Mouse (Mus musculus): ENCODE data around the gene Dock2. TPM values are rescaled to one million over a fixed set of nuclear protein-coding genes. Genes with fewer than 3 reads are reported as not detected.

Dock2 gene
- total and polyA plus RNA-seq, 3 experiments, result 60.9 to 101 (median 77.9) TPM

- Histone ChIP-seq H3K79me2 (ENCODE audit: control insufficient read depth, insufficient read depth, low read length, poor library complexity) (no peaks in the 10 kb centered on the region), H3K36me3 (ENCODE audit: control insufficient read depth in 1 of 2, insufficient read depth in 2 of 2, low read length in 2 of 2) (peaks cover 11 to 19% of the 10 kb centered on the region in 2 experiments), H3K27ac (ENCODE audit: control insufficient read depth, low read depth, low read length) (peak overlapping the region; percentile 50), H3K4me1 (ENCODE audit: control insufficient read depth in 1 of 2, insufficient read depth in 2 of 2, low read length in 2 of 2) (peaks cover 9 to 15% of the 10 kb centered on the region in 2 experiments), H3K4me3 (ENCODE audit: control insufficient read depth in 1 of 2, insufficient read depth in 1 of 2, low read depth in 2 of 2, low read length in 2 of 2) (0 out of 4 replicates have a peak overlapping the region, but pooled peaks of 1 of the 2 experiments have one; percentile 1), H3K27me3 (ENCODE audit: control insufficient read depth in 1 of 2, insufficient read depth in 2 of 2, low read length in 2 of 2) (no peaks in the 10 kb centered on the region), H3K9me3 (replicated peaks; ENCODE audit: insufficient read depth, low read length) (no peaks in the 10 kb centered on the region), H3K9ac (ENCODE audit: control insufficient read depth, low read depth, low read length, poor library complexity, severe bottlenecking) (no peak overlapping the region)
- DNase-seq (ENCODE audit: low read depth, low spot score), result peak; percentile 77
- no peak for TF ChIP-seq MEF2A (IDR thresholded peaks at IDR 0.05; ENCODE audit: extremely low read depth, insufficient replicate concordance, low read depth, low read length, poor library complexity, severe bottlenecking)
- TF ChIP-seq KAT2A (conservative IDR thresholded peaks at IDR 0.05; ENCODE audit: low read depth, low read length), result no peak; the same call in 1 of the 2 replicates
- TF ChIP-seq EP300 (IDR thresholded peaks at IDR 0.05; ENCODE audit: low read depth in 1 of 2, low read length in 2 of 2), result peak; percentile 88 to 89
- peak; percentile 50; the same call in 1 of the 2 replicates for TF ChIP-seq ZKSCAN1 (IDR thresholded peaks at IDR 0.05; ENCODE audit: low read depth, low read length)
- no peak for TF ChIP-seq MAZ (IDR thresholded peaks at IDR 0.05; ENCODE audit: low read depth, low read length)
- TF ChIP-seq USF2 (IDR thresholded peaks at IDR 0.05; ENCODE audit: borderline replicate concordance in 1 of 2, insufficient read depth in 1 of 2, low read depth in 1 of 2, low read length in 2 of 2), result no peak
- TF ChIP-seq POLR2A (IDR thresholded peaks at IDR 0.05; ENCODE audit: control insufficient read depth in 1 of 2, insufficient read depth in 1 of 2, low read depth in 1 of 2, low read length in 2 of 2, poor library complexity in 1 of 2), result no peak
- peak; percentile 94 for TF ChIP-seq GATA1 (IDR thresholded peaks at IDR 0.05; ENCODE audit: low read depth, low read length)
- TF ChIP-seq ELF1 (IDR thresholded peaks at IDR 0.05; ENCODE audit: low read depth, low read length), result no peak
- TF ChIP-seq SMC3 (IDR thresholded peaks at IDR 0.05; ENCODE audit: low read depth, low read length), result peak; percentile 18; the same call in 1 of the 2 replicates
- no peak for TF ChIP-seq CHD2 (IDR thresholded peaks at IDR 0.05; ENCODE audit: low read length)
- no peak for TF ChIP-seq NELFE (IDR thresholded peaks at IDR 0.05; ENCODE audit: low read depth, low read length)
- TF ChIP-seq E2F4 (IDR thresholded peaks at IDR 0.05; ENCODE audit: borderline replicate concordance, low read depth, low read length), result no peak
- peak; percentile 50; the same call in 1 of the 2 replicates for TF ChIP-seq MAX (IDR thresholded peaks at IDR 0.05; ENCODE audit: low read length)
- no peak for TF ChIP-seq UBTF (IDR thresholded peaks at IDR 0.05; ENCODE audit: borderline replicate concordance, insufficient read depth, low read depth, low read length)
- TF ChIP-seq MYC (IDR thresholded peaks at IDR 0.05; ENCODE audit: low read depth, low read length), result no peak
- TF ChIP-seq ZNF384 (IDR thresholded peaks at IDR 0.05; ENCODE audit: low read depth, low read length), result no peak
- peak; percentile 77 for TF ChIP-seq MYB (IDR thresholded peaks at IDR 0.05; ENCODE audit: low read depth, low read length)
- no peak for TF ChIP-seq ZMIZ1 (IDR thresholded peaks at IDR 0.05; ENCODE audit: low read depth, low read length)
- TF ChIP-seq TAL1 (IDR thresholded peaks at IDR 0.05; ENCODE audit: low read length), result 0 out of 2 replicates have a peak, but pooled peaks have one; percentile 16
- no peak for TF ChIP-seq POLR2AphosphoS2 (IDR thresholded peaks at IDR 0.05; ENCODE audit: low read length)
- TF ChIP-seq RAD21 (IDR thresholded peaks at IDR 0.05; ENCODE audit: low read depth, low read length), result no peak
- peak; percentile 73; the same call in 1 of the 2 replicates for TF ChIP-seq BHLHE40 (IDR thresholded peaks at IDR 0.05; ENCODE audit: borderline replicate concordance, low read depth, low read length)
- TF ChIP-seq CHD1 (IDR thresholded peaks at IDR 0.05; ENCODE audit: low read depth, low read length), result no peak
- no peak for TF ChIP-seq GABPA (IDR thresholded peaks at IDR 0.05; ENCODE audit: low read depth, low read length)
- no peak for TF ChIP-seq HCFC1 (IDR thresholded peaks at IDR 0.05; ENCODE audit: low read depth, low read length)
- no peak for TF ChIP-seq JUND (IDR thresholded peaks at IDR 0.05; ENCODE audit: low read depth, low read length)
- no peak for TF ChIP-seq POLR2AphosphoS5 (IDR thresholded peaks at IDR 0.05; ENCODE audit: borderline replicate concordance, low read depth, low read length)
- peak; percentile 68 for TF ChIP-seq RCOR1 (IDR thresholded peaks at IDR 0.05; ENCODE audit: low read depth, low read length)
- TF ChIP-seq MAFK (IDR thresholded peaks at IDR 0.05; ENCODE audit: borderline replicate concordance, low read depth, low read length), result 0 out of 2 replicates have a peak, but pooled peaks have one; percentile 19
- TF ChIP-seq TCF12 (IDR thresholded peaks at IDR 0.05; ENCODE audit: low read depth, low read length), result peak; percentile 67
- TF ChIP-seq ZC3H11A (IDR thresholded peaks at IDR 0.05; ENCODE audit: low read depth, low read length), result 0 out of 2 replicates have a peak, but pooled peaks have one; percentile 11
- no peak for TF ChIP-seq TBP (IDR thresholded peaks at IDR 0.05; ENCODE audit: low read depth, low read length)
- TF ChIP-seq USF1 (IDR thresholded peaks at IDR 0.05; ENCODE audit: low read depth, low read length), result no peak; the same call in 1 of the 2 replicates
- peak; percentile 27; the same call in 1 of the 2 replicates for TF ChIP-seq MXI1 (IDR thresholded peaks at IDR 0.05; ENCODE audit: low read depth, low read length)
- TF ChIP-seq NRF1 (IDR thresholded peaks at IDR 0.05; ENCODE audit: insufficient read depth, low read depth, low read length, poor library complexity, severe bottlenecking), result no peak
- TF ChIP-seq CTCF (IDR thresholded peaks at IDR 0.05 in 2 of 3, conservative IDR thresholded peaks at IDR 0.05 in 1 of 3; ENCODE audit: control insufficient read depth in 1 of 3, insufficient read depth in 1 of 3, low read depth in 2 of 3, low read length in 3 of 3, poor library complexity in 1 of 3, severe bottlenecking in 1 of 3), result no peak
Observed at GRCm38 (mm10) chr11:34492223-34492622, 291.5 kb downstream of the Dock2 start.

All from MEL (cell line).